Mouse (Mus musculus): ENCODE data around the gene Rrm2. TPM values are rescaled to one million over a fixed set of nuclear protein-coding genes. Genes with fewer than 3 reads are reported as not detected.
A peak's percentile ranks its signal among the peaks of the same experiment; 100 is the strongest.
"Not testable (repeated sequence)": the region's sequence is repeated elsewhere in the genome, so short reads cannot be mapped to it uniquely, and the experiment has no call there.

The Rrm2 gene
- polyA plus RNA-seq, 1 experiment = 0.63 TPM

DNA sequence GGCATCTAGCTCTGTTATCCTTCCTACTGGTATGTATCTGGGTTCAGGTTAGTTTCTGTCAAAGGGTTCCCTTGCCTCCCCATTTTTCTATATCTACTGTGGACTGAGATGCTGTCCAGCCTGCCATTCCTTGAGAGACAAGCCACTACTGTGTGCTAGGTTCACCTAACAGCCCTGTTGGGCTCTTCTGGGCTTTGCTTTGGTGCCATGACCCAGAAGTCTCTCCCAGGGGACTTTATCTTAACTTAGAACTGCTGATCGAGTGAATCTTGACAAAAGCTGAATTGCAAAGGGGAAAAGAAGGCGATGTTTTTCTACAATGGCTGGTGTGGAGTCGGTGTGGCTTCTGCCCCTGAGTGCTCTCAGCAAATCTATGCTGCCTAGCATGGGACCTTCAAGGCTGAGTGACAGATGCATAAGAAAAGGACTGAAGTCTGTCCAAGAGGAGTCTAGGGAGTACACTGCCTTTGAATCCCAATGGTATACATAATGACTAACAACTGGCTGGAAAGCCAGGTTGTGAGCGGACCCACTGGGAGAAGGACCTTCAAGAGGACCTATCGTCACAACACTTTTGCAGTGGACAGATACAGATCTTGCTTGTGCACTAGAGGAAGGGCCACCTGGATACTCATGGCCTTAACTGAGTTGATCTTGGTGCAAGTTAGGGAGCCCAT lies 6.7 kb downstream of the Rrm2 start:
- no peak overlapping the region for H3K27ac ChIP-seq (replicated peaks; ENCODE audit: low read depth, low read length)
- no peak overlapping the region for H3K4me3 ChIP-seq (ENCODE audit: insufficient read depth, low read depth, low read length)
- H3K4me1 ChIP-seq (ENCODE audit: control insufficient read depth, insufficient read depth, insufficient read length, low read length) = peaks cover 19% of the 10 kb centered on the region; the same call in 1 of the 2 replicates

DNA sequence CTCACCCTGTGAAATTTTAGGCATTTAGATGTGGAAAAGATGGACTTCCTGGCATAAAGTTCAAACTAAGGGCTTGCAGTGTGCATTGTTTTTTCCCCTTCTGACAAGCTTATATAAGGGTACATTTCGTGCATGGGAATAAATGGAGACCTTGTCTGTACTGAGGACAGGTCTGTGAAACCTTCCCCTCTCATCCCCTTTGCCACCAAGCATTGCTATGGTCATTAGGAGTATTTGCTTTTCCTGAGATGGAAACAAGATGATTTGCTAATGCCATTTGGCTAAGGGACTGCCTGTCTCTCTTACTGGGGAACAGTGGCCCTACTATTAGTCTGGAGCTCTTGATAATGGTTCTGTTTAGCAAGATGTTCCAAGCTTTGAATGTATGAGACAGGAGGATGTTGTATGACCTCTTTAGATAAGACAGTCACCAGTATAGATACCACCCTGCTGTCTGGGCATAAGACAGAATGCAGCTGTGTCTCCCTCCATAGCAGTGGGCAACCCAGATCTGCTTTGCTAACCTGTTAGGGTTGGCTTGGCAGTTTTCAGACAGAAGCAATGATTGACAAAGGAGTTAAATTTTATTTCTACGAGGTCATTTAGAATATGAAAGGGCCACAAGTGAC lies 7.3 kb downstream of the Rrm2 start:
- Histone ChIP-seq H3K27ac (replicated peaks; ENCODE audit: low read depth, low read length) (no peak overlapping the region), H3K4me1 (ENCODE audit: control insufficient read depth, insufficient read depth, insufficient read length, low read length) (peaks cover 19% of the 10 kb centered on the region; the same call in 1 of the 2 replicates), H3K4me3 (ENCODE audit: insufficient read depth, low read depth, low read length) (no peak overlapping the region)

DNA sequence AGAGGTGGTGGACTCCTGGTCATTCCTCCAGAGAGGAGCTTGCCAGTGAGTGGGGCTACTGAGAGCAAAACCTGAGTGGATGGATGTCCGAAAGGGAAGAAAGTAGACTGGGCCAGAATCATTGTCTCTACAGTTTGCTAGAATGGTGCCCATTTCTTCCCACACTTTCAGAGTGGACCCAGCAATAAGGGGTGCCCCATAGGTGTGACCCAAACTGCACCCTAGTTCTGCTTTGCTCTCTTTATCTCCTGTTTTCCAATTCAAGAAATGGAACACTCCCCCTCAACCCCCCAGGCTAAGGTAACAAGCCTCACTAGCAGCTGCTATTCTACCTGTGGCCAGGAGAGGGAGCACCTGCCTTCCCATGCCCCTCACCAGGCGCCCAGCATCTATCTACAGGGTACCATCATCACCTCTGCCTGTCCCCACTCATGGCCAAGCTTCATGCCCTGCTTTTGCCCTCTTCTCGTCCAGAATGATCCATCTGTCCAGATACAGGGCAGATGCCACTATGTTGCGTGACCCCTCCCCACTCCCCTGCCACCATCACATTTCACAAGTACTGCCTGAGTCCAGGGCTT lies 8.8 kb downstream of the Rrm2 start:
- H3K4me1 ChIP-seq (ENCODE audit: control insufficient read depth, insufficient read depth, insufficient read length, low read length) = peaks cover 19% of the 10 kb centered on the region; the same call in 1 of the 2 replicates
- H3K27ac ChIP-seq (replicated peaks; ENCODE audit: low read depth, low read length) = 0 out of 2 replicates have a peak overlapping the region, but pooled peaks have one; percentile 4
- H3K4me3 ChIP-seq (ENCODE audit: insufficient read depth, low read depth, low read length) = no peak overlapping the region

DNA sequence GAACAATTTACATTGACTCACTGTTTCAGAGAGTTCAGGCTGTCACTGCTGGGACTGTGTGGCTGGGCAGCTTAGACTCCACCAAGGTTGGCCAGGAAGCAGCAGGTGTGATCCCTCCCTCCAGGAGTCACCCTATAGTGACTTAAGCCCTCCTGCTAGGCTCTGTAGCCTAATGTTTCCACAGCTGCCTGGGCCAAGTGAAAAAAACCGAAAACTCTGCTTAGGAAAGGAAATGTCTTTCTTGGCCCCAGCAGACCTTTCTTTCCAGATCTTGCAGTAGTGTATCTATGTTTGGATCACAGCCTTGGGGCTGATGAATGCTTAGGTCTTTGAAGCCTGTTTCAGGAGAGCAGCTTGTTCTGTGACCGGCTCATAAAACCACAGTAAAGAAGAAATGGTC lies 15.4 kb downstream of the Rrm2 start:
- Histone ChIP-seq H3K27ac (replicated peaks; ENCODE audit: low read depth, low read length) (no peak overlapping the region), H3K4me3 (ENCODE audit: insufficient read depth, low read depth, low read length) (no peak overlapping the region), H3K4me1 (ENCODE audit: control insufficient read depth, insufficient read depth, insufficient read length, low read length) (peaks cover 4% of the 10 kb centered on the region; the same call in 1 of the 2 replicates)

DNA sequence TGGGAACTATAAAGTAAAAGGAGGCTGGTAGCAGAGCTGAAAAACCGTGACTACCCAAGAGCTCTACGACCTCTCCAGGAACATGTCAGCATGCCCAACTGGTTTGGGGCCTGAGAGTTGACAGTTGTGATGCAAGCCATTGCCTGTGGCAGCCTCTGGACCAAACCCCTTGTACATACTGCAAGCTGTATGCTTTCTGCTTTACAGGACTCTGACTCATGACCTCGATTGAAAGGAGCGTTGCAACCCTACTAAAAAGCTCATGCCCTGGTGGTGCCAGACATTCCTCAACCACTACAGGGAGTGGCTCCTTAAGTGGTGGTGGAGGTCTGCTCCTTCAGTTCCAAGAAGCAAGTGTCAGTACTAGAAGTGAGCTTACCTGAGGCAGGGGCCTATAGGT lies 15.8 kb downstream of the Rrm2 start:
- Histone ChIP-seq H3K4me1 (ENCODE audit: control insufficient read depth, insufficient read depth, insufficient read length, low read length) (peaks cover 4% of the 10 kb centered on the region; the same call in 1 of the 2 replicates), H3K27ac (replicated peaks; ENCODE audit: low read depth, low read length) (no peak overlapping the region), H3K4me3 (ENCODE audit: insufficient read depth, low read depth, low read length) (no peak overlapping the region)

DNA sequence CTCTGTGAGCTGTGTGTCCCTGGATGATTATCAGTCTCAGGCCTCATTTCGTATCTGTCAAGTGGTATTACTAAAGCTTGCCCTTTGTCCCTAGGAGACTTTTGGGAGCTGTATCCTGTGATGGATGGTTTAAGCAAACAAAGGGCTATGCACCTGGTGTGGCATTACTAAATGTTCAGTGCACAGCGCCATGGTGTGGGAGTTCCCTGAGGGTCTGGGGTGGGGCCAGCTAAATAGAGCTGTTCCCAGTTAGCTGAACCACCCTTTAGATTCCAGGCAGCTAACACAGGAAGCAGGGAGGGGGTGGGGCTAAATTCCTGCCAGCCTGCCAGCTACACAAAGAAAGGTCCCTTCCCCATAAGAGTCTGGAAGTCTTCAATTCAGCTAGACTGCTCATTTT lies 16.3 kb downstream of the Rrm2 start:
- no peak overlapping the region for H3K4me3 ChIP-seq (ENCODE audit: insufficient read depth, low read depth, low read length)
- H3K4me1 ChIP-seq (ENCODE audit: control insufficient read depth, insufficient read depth, insufficient read length, low read length) = peaks cover 4% of the 10 kb centered on the region; the same call in 1 of the 2 replicates
- no peak overlapping the region for H3K27ac ChIP-seq (replicated peaks; ENCODE audit: low read depth, low read length)

DNA sequence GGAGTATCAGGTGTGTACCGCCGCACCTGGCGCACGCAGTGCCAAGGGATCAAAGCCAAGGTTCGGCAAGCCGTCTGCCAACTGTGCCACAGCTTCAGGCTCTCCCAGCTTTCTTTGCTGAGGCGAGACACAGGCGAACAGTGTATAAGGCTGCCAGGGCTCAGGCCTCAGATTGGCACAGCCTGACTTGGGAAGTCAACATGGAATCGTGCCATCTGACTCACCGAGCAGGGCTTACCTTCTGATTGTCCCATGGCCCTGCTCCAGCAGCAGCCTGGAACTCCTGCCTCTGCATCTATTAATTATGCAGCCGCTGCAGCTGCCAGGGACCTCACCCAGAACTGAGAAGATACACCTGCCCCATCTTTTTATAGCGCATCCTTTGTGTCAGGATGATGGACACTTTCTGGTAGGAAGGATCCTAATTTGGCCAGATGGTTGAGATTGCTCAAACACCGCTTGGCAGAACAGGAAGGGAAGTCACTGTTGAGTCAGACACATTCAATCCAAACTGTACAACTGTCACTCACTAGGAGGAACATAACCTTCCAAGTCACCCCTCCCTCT lies 26.9 kb downstream of the Rrm2 start:
- Histone ChIP-seq H3K4me1 (ENCODE audit: control insufficient read depth, insufficient read depth, insufficient read length, low read length) (no peaks in the 10 kb centered on the region; the same call in 1 of the 2 replicates), H3K27ac (replicated peaks; ENCODE audit: low read depth, low read length) (no peak overlapping the region), H3K4me3 (ENCODE audit: insufficient read depth, low read depth, low read length) (no peak overlapping the region)

DNA sequence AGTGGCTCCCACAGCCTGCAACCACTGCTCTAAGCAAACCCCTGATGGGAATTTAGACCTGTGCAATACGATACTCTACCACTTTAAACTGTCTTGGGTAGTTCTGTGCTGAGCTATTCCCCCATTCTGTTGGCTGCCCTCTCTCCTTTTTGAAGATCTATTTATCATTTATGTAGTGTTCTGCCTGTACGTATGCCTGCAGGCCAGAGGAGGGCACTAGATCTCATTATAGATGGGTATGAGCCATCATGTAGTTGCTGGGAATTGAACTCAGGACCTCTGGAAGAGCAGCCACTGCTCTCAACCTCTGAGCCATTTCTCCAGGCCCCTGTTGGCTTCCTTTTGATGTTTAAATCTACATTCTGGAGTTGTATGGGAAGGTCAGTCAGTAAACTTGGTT lies 28.9 kb downstream of the Rrm2 start:
- Histone ChIP-seq H3K4me1 (ENCODE audit: control insufficient read depth, insufficient read depth, insufficient read length, low read length) (no peaks in the 10 kb centered on the region; the same call in 1 of the 2 replicates), H3K27ac (replicated peaks; ENCODE audit: low read depth, low read length) (no peak overlapping the region)

DNA sequence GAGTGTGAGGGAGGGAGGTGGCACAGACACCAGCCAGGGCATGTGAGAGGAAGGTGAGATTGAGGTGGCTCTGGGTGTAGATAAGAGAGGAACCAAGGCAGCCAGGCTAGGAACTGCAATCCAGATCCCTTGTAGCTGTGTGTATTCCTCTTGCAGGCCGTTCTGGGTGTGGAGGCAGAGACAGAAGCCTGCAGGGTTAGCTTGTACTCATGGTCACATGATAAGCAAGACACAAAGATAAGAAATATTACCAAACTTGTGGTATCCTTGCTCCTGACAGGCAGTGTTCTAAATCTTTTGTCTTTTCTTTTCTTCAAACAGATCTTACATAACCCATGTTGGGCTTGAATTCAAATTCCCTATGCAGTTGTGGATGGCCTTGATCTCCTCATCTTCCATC lies 31.9 kb downstream of the Rrm2 start:
- no peak overlapping the region for H3K4me3 ChIP-seq (ENCODE audit: insufficient read depth, low read depth, low read length)
- no peak overlapping the region for H3K27ac ChIP-seq (replicated peaks; ENCODE audit: low read depth, low read length)
- no peaks in the 10 kb centered on the region for H3K4me1 ChIP-seq (ENCODE audit: control insufficient read depth, insufficient read depth, insufficient read length, low read length)

More for the DNA sequence above, 28.9 kb downstream of the Rrm2 start:
- no peak overlapping the region for H3K4me3 ChIP-seq (ENCODE audit: insufficient read depth, low read depth, low read length)

DNA sequence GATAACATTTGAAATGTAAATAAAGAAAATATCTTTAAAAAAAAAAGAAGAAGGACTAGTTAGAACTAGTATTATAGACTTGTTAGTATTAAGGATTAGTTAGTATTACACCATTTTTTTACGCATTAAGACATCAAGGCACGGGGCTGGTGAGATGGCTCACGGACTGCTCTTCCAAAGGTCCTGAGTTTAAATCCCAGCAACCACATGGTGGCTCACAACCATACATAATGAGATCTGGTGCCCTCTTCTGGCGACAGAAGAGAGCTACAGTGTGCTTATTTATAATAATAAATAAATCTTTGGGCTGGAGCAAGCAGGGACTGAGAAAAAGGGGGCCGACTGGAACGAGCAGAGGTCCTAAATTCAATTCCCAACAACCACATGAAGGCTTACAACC lies 33.5 kb downstream of the Rrm2 start:
- H3K27ac ChIP-seq (replicated peaks; ENCODE audit: low read depth, low read length); H3K4me1 ChIP-seq (ENCODE audit: control insufficient read depth, insufficient read depth, insufficient read length, low read length); H3K4me3 ChIP-seq (ENCODE audit: insufficient read depth, low read depth, low read length): not testable (repeated sequence)

DNA sequence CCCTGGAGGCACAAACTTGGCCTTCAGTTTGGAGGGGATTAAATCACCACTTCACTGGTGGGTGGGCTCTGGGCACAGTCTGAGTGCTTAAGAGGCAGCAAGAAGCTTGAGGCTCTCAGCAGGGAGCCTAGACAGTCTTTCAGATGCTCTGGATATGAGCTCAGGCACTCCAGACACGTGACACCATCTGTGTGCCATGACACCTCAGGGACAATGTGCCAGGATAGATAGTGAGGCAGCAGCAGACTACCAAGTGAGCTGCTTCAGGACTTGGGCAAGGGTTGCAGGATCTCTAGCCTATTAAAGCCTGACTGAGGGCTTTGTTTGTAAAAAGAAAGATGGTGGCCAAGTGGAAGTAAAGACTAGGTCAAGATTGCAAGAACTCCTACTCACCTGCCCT lies 36.3 kb downstream of the Rrm2 start:
- H3K4me3 ChIP-seq (ENCODE audit: insufficient read depth, low read depth, low read length) = no peak overlapping the region
- H3K27ac ChIP-seq (replicated peaks; ENCODE audit: low read depth, low read length) = no peak overlapping the region
- peaks cover 4% of the 10 kb centered on the region for H3K4me1 ChIP-seq (ENCODE audit: control insufficient read depth, insufficient read depth, insufficient read length, low read length)

DNA sequence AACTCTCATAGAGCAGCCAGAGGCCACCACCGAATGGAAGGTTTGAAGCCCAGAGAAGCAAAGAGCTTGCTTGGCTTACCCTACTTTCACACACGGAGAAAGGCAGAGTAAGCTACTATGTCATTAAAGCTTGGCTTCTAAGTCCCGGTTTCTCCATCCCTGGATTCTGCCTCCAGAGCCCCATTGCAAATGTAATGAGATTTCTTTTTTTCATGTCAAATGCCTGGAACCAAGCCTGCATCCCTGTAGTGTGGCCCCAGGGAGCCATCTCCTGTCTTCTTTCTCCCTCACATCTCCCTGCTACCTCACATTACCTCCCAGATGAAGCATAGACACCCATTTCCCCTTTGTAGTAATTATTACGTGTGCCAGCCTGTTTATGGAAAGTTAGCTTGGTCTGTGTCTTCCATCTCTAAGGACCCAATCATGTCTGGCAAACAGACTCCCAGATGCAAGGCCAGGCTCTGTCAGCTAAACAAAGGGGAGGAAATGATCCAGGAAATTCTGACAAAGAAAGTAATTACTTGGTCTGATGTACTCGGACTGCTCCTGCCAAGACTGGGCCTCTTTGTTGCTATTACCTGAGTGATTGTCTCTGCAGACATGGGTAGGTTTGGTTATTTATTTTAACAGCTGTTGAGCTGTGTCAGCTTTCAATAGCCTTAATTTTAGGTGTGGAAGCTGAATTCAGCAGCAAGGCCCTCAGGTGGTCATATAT lies 38.7 kb downstream of the Rrm2 start:
- H3K4me1 ChIP-seq (ENCODE audit: control insufficient read depth, insufficient read depth, insufficient read length, low read length) = peaks cover 4% of the 10 kb centered on the region
- 0 out of 2 replicates have a peak overlapping the region, but pooled peaks have one; percentile 31 for H3K27ac ChIP-seq (replicated peaks; ENCODE audit: low read depth, low read length)
- H3K4me3 ChIP-seq (ENCODE audit: insufficient read depth, low read depth, low read length) = no peak overlapping the region

DNA sequence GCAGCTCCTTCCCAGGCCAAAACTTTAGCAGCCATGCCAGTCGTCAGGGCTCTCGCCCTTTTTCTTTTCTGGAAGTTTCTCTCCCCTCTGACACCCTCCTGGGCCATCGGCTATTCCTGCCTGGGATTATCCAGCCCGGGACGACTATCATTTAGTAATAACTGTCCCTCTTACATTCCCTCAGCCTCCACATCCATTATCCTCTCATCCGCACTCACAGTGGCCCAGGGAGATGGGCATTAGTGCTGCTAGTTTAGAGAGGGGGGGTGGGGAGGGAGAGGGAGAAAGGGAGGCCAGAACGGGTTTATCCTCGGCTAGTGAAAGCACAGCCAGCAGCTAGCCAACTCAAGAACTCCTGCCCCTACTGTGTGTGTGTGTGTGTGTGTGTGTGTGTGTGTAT lies 39.3 kb downstream of the Rrm2 start:
- Histone ChIP-seq H3K27ac (replicated peaks; ENCODE audit: low read depth, low read length) (peak overlapping the region; percentile 31; the same call in 1 of the 2 replicates), H3K4me3 (ENCODE audit: insufficient read depth, low read depth, low read length) (no peak overlapping the region), H3K4me1 (ENCODE audit: control insufficient read depth, insufficient read depth, insufficient read length, low read length) (peaks cover 4% of the 10 kb centered on the region)

DNA sequence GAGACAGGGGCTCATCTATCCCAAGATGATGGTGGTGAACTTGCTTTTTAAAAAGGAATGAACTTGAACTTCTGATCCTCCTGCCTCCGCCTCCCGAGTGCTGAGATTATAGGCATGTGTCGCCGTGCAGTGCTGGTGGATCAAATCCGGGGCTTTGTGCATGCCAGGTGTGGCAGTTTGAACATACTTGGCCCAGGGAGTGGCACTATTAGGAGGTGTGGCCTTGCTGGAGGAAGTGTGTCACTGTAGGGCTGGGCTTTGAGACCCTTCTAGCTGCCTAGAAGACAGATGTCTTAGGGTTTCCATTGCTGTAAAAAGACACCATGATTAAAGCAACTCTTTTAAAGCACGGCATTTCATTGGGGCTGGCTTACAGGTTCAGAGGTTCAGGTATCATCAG lies 42.5 kb downstream of the Rrm2 start:
- Histone ChIP-seq H3K27ac (replicated peaks; ENCODE audit: low read depth, low read length) (no peak overlapping the region), H3K4me3 (ENCODE audit: insufficient read depth, low read depth, low read length) (no peak overlapping the region), H3K4me1 (ENCODE audit: control insufficient read depth, insufficient read depth, insufficient read length, low read length) (peaks cover 4% of the 10 kb centered on the region)

DNA sequence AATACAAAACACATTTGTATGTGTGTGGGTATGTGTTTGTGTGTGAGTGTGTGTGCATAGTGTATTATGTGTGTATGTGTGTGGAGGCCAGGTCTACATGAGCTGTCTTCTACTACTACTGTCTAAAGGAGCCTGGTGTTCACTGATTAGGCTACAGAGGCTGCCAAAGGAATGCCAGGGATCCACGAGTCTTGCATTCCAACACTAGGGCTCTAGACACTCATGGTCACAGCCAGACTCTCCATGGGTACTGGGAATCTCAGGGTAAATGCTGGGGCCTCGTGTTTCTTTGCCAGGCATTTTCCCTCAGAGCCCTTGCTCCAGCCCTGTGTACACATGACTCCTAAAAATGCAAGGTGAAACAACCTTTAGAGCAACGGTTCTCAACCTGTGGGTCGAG lies 45.6 kb downstream of the Rrm2 start:
- no peak overlapping the region for H3K4me3 ChIP-seq (ENCODE audit: insufficient read depth, low read depth, low read length)
- no peaks in the 10 kb centered on the region; the same call in 1 of the 2 replicates for H3K4me1 ChIP-seq (ENCODE audit: control insufficient read depth, insufficient read depth, insufficient read length, low read length)
- H3K27ac ChIP-seq (replicated peaks; ENCODE audit: low read depth, low read length) = no peak overlapping the region

All from brown adipose tissue, adult 24 weeks (tissue).